Mouse (Mus musculus): ENCODE results near the gene Fam181a.

Fam181a gene

GRCm38 (mm10) chr12:103358216-103358615, 47.4 kb downstream of the Fam181a start:
- no peak for DNase-seq (ENCODE audit: low spot score)

- DNase-seq (ENCODE audit: low spot score), result no peak
These were observed 48.4 kb downstream of the Fam181a start for GRCm38 (mm10) chr12:103358951-103359801.

GRCm38 (mm10) chr12:103360812-103361211, 50.0 kb downstream of the Fam181a start:
- DNase-seq (ENCODE audit: low spot score), result no peak

- DNase-seq (ENCODE audit: low spot score), result no peak
These were observed 50.9 kb downstream of the Fam181a start for GRCm38 (mm10) chr12:103361539-103362307.

GRCm38 (mm10) chr12:103362336-103362735, 51.6 kb downstream of the Fam181a start:
- no peak for DNase-seq (ENCODE audit: low spot score)

All from ovary, postnatal 14 days (tissue).